Mouse (Mus musculus) stomach, postnatal 0 days (tissue): Measurements from ENCODE around the gene Mlh1.

Experiments used
- CTCF ChIP-seq: IDR thresholded peaks from 2 replicates; pipeline ENCODE4 v1.5.1; 2016; ENCODE audit warnings: antibody characterized with exemption, low read depth, mild to moderate bottlenecking, moderate library complexity
- EP300 ChIP-seq: optimal IDR thresholded peaks from 2 replicates; pipeline ENCODE3; 2016; ENCODE audit warnings: antibody characterized with exemption

DNA sequence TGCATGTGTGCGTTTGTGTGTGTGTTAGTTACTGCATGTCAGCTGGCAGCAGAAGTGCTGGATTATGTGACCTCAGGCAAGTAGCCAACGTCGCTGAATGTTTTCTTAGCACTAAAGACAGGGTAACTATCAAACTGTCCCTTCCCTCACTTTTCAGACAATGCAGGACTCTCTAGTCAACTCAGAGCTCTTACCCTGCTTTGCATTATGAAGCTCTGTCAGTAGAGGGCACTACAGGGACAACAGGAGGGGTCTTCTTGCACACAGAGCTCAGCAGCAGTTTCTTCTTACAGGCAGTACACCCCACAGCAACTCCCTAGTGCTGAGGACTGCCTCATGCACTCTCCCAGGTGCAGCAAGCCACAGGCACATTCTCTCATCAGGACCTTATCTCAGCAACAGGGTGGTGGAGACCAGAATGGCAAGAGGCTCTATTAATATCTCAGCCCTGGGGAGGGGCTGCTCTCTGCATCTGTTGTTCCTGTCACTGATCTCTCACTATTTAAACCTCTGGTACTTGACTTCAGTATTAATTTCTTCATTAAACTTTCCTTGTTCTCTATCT is 23.8 kb downstream of the Mlh1 start:
- TF ChIP-seq EP300, result no peak
- peak; percentile 62 for TF ChIP-seq CTCF
